Mouse (Mus musculus) forebrain, embryonic 11.5 days (tissue): ENCODE measurements around the gene Rnf167. TPM values are rescaled to one million over a fixed set of nuclear protein-coding genes. Genes with fewer than 3 reads are reported as not detected.

ENCODE experiments used
- ATAC-seq: fragments of 200-750 bp; cut with Nextera tagmentation; replicated peaks from 2 replicates; pipeline ENCODE4 v1.8.0; 2017; ENCODE audit warnings: moderate TSS enrichment; ENCODE audit not compliant: low FRiP score
- DNase-seq: peaks from one replicate; pipeline ENCODE4 v3.0.0-alpha.2; 2017; ENCODE audit warnings: low spot score
- H3K27ac ChIP-seq: fragments of 300-500 bp; sonication (generic); 2 replicates; pipeline ENCODE4 v1.5.1; 2014; ENCODE audit warnings: low read depth, low read length
- H3K27me3 ChIP-seq: fragments of 300-500 bp; sonication (generic); 2 replicates; pipeline ENCODE4 v1.6.1; 2014; ENCODE audit warnings: mild to moderate bottlenecking, low read length, mixed read lengths; ENCODE audit not compliant: control insufficient read depth, insufficient read depth
- H3K36me3 ChIP-seq: fragments of 300-500 bp; sonication (generic); 2 replicates; pipeline ENCODE4 v1.6.1; 2014; ENCODE audit warnings: mild to moderate bottlenecking, low read length, moderate library complexity, mixed read lengths; ENCODE audit not compliant: control insufficient read depth, insufficient read depth
- H3K4me1 ChIP-seq: fragments of 300-500 bp; sonication (generic); replicated peaks from 2 replicates; pipeline ENCODE4 v1.6.1; 2014; ENCODE audit warnings: low read length, mixed read lengths; ENCODE audit not compliant: control insufficient read depth, insufficient read depth
- H3K4me2 ChIP-seq: fragments of 300-500 bp; sonication (generic); 2 replicates; pipeline ENCODE4 v1.6.1; 2014; ENCODE audit warnings: low read depth, mild to moderate bottlenecking, low read length, moderate library complexity, mixed read lengths; ENCODE audit not compliant: severe bottlenecking
- H3K4me3 ChIP-seq: fragments of 300-500 bp; sonication (generic); 2 replicates; pipeline ENCODE4 v1.5.1; 2014; ENCODE audit warnings: low read depth, low read length
- H3K9ac ChIP-seq: fragments of 300-500 bp; sonication (generic); 2 replicates; pipeline ENCODE4 v1.6.1; 2014; ENCODE audit warnings: low read length
- H3K9me3 ChIP-seq: fragments of 300-500 bp; sonication (generic); 2 replicates; pipeline ENCODE4 v1.6.1; 2016; ENCODE audit warnings: low read length, mixed read lengths; ENCODE audit not compliant: control insufficient read depth
- WGBS: fragments of 180-500 bp; shearing (Covaris S2); extraction: QIAGEN DNeasy Blood & Tissue Kit; methylation state at CpG from one replicate; pipeline ENCODE4 v1.1.7; 2014; 5-methylcytosine and 5-hydroxymethylcytosine counted together
- polyA plus RNA-seq: library from polyadenylated mRNA; unstranded; fragments of >200 nt; fragmentation: Nextera tagmentation; extraction: Ambion mirVana; gene quantifications from 2 replicates; pipeline ENCODE4 v1.2.1, GENCODE M21; 2014

Gene Rnf167
- polyA plus RNA-seq, 1 experiment from 2014 or later = 90.0 TPM

GRCm38 (mm10) chr11:70628431-70628830, 18.6 kb upstream of the Rnf167 start:
- Histone ChIP-seq H3K4me1 (no peaks in the 10 kb centered on the region), H3K27ac (no peak overlapping the region), H3K9ac (no peak overlapping the region), H3K4me2 (no peak overlapping the region), H3K9me3 (no peaks in the 10 kb centered on the region), H3K4me3 (no peak overlapping the region), H3K36me3 (no peaks in the 10 kb centered on the region), H3K27me3 (no peaks in the 10 kb centered on the region)
- 70% methylated on average over 2 of the region's 2 CpGs for WGBS
- DNase-seq = no peak
- ATAC-seq = no peak

- Histone ChIP-seq H3K27me3 (no peaks in the 10 kb centered on the region), H3K27ac (no peak overlapping the region), H3K36me3 (no peaks in the 10 kb centered on the region), H3K4me2 (no peak overlapping the region), H3K4me3 (no peak overlapping the region), H3K4me1 (no peaks in the 10 kb centered on the region), H3K9me3 (no peaks in the 10 kb centered on the region), H3K9ac (no peak overlapping the region)
- ATAC-seq = no peak
- WGBS = 50% methylated on average over 5 of the region's 5 CpGs
- DNase-seq = no peak
These were observed 17.5 kb upstream of the Rnf167 start for GRCm38 (mm10) chr11:70629557-70629956.

DNA sequence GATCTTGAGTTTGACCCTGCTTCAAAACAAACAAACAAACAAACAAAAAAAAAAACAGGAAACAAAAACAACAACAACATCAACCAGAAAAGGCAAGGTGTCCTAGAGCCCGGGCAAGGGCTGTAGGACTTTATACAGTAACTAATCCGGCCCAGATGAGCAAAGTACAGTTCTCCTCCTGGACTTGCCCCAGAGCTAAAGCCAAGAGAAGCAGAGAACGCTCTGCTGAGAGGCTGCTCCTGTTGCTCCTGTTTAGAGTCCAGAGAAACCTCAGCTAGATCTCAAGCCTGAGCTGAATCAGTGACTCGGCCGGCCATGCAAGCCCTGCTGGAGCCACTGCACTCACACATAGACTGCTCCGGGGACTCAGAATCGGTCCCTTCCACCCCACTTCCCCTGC, 16.9 kb upstream of the Rnf167 start:
- DNase-seq = no peak
- 76% methylated on average over 7 of the region's 7 CpGs for WGBS
- H3K4me2 ChIP-seq = no peak overlapping the region
- H3K36me3 ChIP-seq = no peaks in the 10 kb centered on the region
- H3K9me3 ChIP-seq = no peaks in the 10 kb centered on the region
- H3K27ac ChIP-seq = no peak overlapping the region
- ATAC-seq = no peak
- no peak overlapping the region for H3K9ac ChIP-seq
- H3K27me3 ChIP-seq = no peaks in the 10 kb centered on the region
- H3K4me3 ChIP-seq = no peak overlapping the region
- no peaks in the 10 kb centered on the region for H3K4me1 ChIP-seq

DNA sequence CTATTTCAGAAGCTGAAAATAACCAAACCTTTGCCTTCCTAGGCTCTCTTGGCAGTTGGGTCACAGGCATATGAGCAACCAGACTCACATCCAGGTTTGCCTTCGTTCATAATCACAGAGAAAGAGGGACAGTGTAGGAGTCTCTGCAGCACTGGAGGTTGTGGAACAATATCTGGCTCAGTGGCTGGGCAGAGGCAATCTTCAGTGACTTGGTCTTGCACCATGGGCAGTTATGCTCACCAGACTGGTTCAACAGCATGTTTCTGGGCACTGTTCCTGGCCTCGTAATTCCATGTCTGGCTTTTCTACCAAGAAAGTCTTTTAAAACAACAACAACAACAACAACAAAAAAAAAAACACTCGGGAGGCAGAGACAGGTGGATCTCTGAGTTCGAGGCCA, 11.4 kb upstream of the Rnf167 start:
- H3K4me2 ChIP-seq = no peak overlapping the region
- no peak overlapping the region for H3K4me3 ChIP-seq
- no peaks in the 10 kb centered on the region for H3K27me3 ChIP-seq
- H3K36me3 ChIP-seq = no peaks in the 10 kb centered on the region
- DNase-seq (no peak), ATAC-seq (no peak)
- H3K9ac ChIP-seq = no peak overlapping the region
- no peaks in the 10 kb centered on the region for H3K9me3 ChIP-seq
- H3K27ac ChIP-seq = no peak overlapping the region
- WGBS = 84% methylated on average over 4 of the region's 4 CpGs
- H3K4me1 ChIP-seq = no peaks in the 10 kb centered on the region

GRCm38 (mm10) chr11:70637764-70638163, 9.3 kb upstream of the Rnf167 start:
- Histone ChIP-seq H3K9ac (no peak overlapping the region), H3K4me2 (no peak overlapping the region), H3K4me3 (no peak overlapping the region), H3K36me3 (no peaks in the 10 kb centered on the region), H3K27me3 (no peaks in the 10 kb centered on the region), H3K9me3 (no peaks in the 10 kb centered on the region), H3K4me1 (no peaks in the 10 kb centered on the region), H3K27ac (no peak overlapping the region)
- DNase-seq (no peak), ATAC-seq (no peak)
- WGBS = 89% methylated on average over 1 of the region's 1 CpGs

DNA sequence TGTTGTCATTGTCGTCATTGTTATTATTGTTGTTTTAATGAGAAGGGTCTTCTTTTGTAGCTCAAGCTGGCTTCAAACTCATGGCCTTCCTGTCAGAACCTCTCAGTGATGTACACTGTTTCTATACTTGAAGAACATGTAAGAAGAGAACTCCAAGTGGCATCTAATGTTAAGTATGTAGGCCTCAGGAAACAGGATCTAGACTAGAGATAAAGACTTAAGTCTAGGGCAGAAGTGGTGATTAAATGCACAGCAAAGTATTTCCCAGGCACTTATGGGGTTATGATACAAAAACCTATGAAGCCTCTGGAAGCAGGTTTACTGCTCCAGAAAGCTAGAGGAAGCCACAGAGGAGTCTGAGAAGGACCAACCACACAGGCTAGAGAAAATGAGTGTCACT, 8.7 kb upstream of the Rnf167 start:
- no peaks in the 10 kb centered on the region for H3K9me3 ChIP-seq
- H3K4me1 ChIP-seq = no peaks in the 10 kb centered on the region
- no peaks in the 10 kb centered on the region for H3K36me3 ChIP-seq
- WGBS = 82% methylated on average over 1 of the region's 1 CpGs
- H3K9ac ChIP-seq = no peak overlapping the region
- no peak for ATAC-seq
- no peak overlapping the region for H3K4me2 ChIP-seq
- no peak for DNase-seq
- H3K27me3 ChIP-seq = no peaks in the 10 kb centered on the region
- no peak overlapping the region for H3K27ac ChIP-seq
- no peak overlapping the region for H3K4me3 ChIP-seq

DNA sequence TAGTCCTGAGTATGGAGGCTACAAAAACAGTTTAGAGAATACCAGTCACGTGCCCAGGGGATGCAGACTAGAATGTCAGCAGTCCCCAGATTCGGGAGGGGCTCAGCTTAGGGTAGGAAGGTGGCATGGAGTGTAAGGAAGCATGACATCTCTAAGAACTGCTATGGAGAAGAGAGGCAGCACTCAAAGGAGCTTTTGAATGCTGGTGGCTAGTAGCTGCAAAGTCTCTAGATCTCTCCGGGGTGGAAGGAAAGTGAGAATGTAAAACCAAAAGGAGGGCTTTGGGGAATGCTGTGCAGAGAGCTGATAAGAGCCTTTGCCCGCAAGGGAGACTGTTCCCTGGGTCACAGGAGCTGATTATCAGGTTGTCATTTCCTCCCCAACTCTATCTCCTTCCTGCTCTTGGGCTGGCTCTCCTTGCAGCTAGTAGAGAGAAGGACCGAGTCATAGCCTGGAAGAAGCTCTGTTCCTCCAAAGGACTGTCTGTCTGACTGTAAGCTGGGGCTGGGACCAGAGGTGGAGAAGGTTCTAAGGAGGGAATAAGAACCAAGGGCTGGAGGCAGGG, 8.2 kb upstream of the Rnf167 start, which contains the start of gene Gp1ba:
Gp1ba (plus strand) TSS at position 409 of the 565 bp plus-strand sequence.
- no peaks in the 10 kb centered on the region for H3K27me3 ChIP-seq
- H3K36me3 ChIP-seq = no peaks in the 10 kb centered on the region
- ATAC-seq (no peak), DNase-seq (no peak)
- H3K9ac ChIP-seq = no peak within 1 kb of the TSS
- no peak within 1 kb of the TSS for H3K4me2 ChIP-seq
- 58% methylated on average over 5 of the region's 5 CpGs for WGBS
- H3K4me3 ChIP-seq = no peak within 1 kb of the TSS
- H3K4me1 ChIP-seq = no peaks in the 10 kb centered on the region
- no peak within 1 kb of the TSS for H3K27ac ChIP-seq
- no peaks in the 10 kb centered on the region for H3K9me3 ChIP-seq

DNA sequence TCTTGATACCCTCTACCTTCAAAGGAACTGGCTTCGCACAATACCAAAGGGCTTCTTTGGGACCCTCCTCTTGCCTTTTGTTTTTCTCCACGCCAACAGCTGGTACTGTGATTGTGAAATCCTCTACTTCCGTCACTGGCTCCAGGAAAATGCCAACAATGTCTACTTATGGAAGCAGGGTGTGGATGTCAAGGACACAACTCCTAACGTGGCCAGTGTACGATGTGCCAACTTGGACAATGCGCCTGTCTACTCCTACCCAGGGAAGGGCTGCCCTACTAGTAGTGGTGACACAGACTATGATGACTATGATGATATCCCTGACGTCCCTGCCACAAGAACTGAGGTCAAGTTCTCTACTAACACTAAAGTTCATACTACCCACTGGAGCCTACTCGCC, 7.1 kb upstream of the Rnf167 start:
- no peaks in the 10 kb centered on the region for H3K27me3 ChIP-seq
- peaks cover 3% of the 10 kb centered on the region; the same call in 1 of the 2 replicates for H3K36me3 ChIP-seq
- no peak overlapping the region for H3K4me3 ChIP-seq
- H3K4me1 ChIP-seq = no peaks in the 10 kb centered on the region
- no peak overlapping the region for H3K27ac ChIP-seq
- H3K4me2 ChIP-seq = no peak overlapping the region
- H3K9ac ChIP-seq = no peak overlapping the region
- no peaks in the 10 kb centered on the region for H3K9me3 ChIP-seq
- DNase-seq (no peak), ATAC-seq (no peak)
- WGBS = 85% methylated on average over 8 of the region's 8 CpGs

- Histone ChIP-seq H3K9ac (no peak overlapping the region), H3K4me2 (no peak overlapping the region), H3K4me3 (no peak overlapping the region), H3K9me3 (no peaks in the 10 kb centered on the region), H3K4me1 (peaks cover 6% of the 10 kb centered on the region; the same call in 1 of the 2 replicates), H3K27me3 (no peaks in the 10 kb centered on the region), H3K27ac (no peak overlapping the region), H3K36me3 (peaks cover 3% of the 10 kb centered on the region; the same call in 1 of the 2 replicates)
- ATAC-seq (no peak), DNase-seq (no peak)
- WGBS = 88% methylated on average over 7 of the region's 7 CpGs
These were observed 5.8 kb upstream of the Rnf167 start for GRCm38 (mm10) chr11:70641241-70641640.
